Mouse (Mus musculus) heart, adult 2 months (tissue): ENCODE measurements at regions not wholly inside any gene's neighbourhood (a gene's known extent, or its start where the extent isn't known, plus 50 kb on each side); places are given as distances from the start of the nearest gene placed in this dataset.

Experiments used
- CTCF ChIP-seq: fragments of 200-600 bp; IDR thresholded peaks from 2 replicates; pipeline ENCODE4 v1.8.1; 2022; ENCODE audit warnings: antibody characterized with exemption, mild to moderate bottlenecking, moderate library complexity
- POLR2A ChIP-seq: fragments of 200-500 bp; IDR thresholded peaks from 2 replicates; pipeline ENCODE4 v1.6.1; 2011; ENCODE audit warnings: mild to moderate bottlenecking, low read depth, low read length, control low read depth; ENCODE audit not compliant: insufficient read depth

DNA sequence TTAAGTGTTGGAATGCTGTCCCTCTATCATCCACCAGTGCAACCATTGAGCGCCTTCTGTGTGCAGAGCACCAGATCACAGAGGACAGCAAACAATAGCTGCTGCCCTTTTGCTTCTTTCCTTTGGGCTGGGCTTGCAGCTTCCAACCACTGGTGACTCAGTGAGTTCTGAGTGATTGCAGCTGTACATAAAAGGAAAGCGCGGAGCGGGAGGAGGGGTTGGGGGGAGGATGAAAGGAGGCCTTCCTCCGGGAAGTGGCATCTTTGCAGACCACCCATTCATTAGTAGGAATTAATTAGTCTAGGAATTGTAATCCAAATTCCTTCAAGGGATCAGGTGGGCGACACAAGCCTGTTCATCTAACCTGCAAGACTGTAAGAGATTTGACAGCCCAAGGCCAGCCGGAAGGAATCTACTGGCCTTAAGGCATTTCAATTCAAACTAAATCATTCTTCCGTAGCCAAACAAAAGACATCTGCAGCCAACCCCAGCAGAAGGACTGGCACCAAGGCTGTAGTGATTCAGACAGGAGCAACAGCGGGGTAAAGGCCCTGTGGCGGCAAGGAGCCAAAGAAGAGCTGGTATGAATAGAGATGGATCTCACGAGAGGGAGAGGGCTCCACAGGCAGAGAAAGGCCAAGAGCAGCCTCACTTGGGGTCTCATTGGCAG is 52.8 kb upstream of the Sgk1 start:
- no peak for TF ChIP-seq CTCF
- TF ChIP-seq POLR2A = no peak
